Mouse (Mus musculus): ENCODE results near the gene Nudt1. TPM values are rescaled to one million over a fixed set of nuclear protein-coding genes. Genes with fewer than 3 reads are reported as not detected.

Gene Nudt1
- 21.0 TPM in 1 of 2 replicates, not detected in the other for polyA plus RNA-seq (2012; ENCODE audit: insufficient read depth, low replicate concordance)

DNA sequence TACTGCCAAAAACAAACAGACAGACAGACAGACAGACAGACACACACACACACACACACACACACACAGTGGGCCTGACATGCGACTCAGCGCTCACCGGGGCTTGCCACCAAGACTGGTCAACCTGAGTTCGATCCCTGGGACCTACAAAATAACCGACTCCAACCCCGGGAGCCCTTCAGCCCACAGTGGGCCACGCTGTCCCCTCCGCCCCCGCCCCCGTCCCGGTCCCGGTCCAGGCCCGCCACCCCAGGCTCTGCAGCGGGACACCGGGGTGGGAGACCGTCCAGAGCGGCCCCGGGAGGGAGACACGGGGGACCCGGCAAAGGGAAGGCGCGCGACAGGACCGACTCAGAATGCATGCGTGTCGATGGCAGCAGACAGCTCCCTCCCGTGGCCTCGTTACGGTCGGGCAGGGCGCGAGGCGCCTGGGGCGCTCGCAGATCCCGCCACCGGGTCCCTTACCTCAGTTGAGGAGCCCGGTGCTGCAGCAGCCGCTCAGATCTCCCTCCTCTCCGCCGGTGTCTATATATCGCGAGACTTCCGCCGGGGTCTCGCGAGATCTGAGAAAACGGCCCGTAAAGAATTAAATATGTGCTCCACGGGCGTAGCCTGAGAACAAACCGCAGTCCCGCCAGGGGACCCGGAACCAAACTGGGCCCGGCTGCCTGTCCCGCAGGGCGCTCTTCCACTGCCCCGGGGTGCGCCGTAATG, at the start of gene Nudt1, which contains the start of gene Mad1l1:
TSS of gene Nudt1 (plus strand) at position 615 of the 714 bp plus-strand sequence.
TSS of gene Mad1l1 (minus strand) at position 511 of the 714 bp plus-strand sequence.
- H3K4me3 ChIP-seq (replicated peaks) = peak within 1 kb of the TSS; percentile 98
- no peak for TF ChIP-seq GATA1 (IDR thresholded peaks at IDR 0.05; ENCODE audit: borderline replicate concordance, low read length)
- TF ChIP-seq FLI1 (IDR thresholded peaks at IDR 0.05; ENCODE audit: low read length) = no peak; the same call in 1 of the 2 replicates
- peaks cover 26% of the 10 kb centered on the region for H3K36me3 ChIP-seq (replicated peaks; ENCODE audit: low read length)
- H3K27me3 ChIP-seq (replicated peaks) = no peaks in the 10 kb centered on the region
- H3K4me1 ChIP-seq = peaks cover 66% of the 10 kb centered on the region
- no peaks in the 10 kb centered on the region for H3K9me3 ChIP-seq

DNA sequence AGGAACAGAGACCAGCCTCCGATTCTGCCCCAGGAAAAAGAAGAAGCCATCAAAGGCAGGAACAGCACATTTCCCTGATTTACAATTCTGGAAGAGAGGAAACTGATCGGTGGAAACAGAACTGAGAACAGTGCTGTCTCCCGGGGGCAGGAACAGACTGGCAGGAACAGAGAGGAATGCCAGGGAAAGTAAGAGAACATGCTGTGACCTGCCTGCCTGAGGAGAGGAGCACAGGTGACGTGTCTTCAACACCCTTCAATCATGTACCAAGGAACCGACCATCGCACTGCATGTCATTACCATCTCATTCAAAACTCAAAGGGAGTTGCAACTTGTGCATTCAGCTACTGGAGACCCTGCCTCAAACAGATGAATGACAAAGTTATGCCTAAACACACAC, 44.7 kb upstream of the Nudt1 start:
- TF ChIP-seq GATA1 (IDR thresholded peaks at IDR 0.05; ENCODE audit: borderline replicate concordance, low read length) (no peak), FLI1 (IDR thresholded peaks at IDR 0.05; ENCODE audit: low read length) (no peak)
- Histone ChIP-seq H3K27me3 (replicated peaks) (no peaks in the 10 kb centered on the region), H3K9me3 (no peaks in the 10 kb centered on the region), H3K4me3 (replicated peaks) (no peak overlapping the region), H3K4me1 (peaks cover 22% of the 10 kb centered on the region), H3K36me3 (replicated peaks; ENCODE audit: low read length) (peaks cover 80% of the 10 kb centered on the region)

GRCm38 (mm10) chr5:140280205-140280604, 41.3 kb upstream of the Nudt1 start:
- peaks cover 30% of the 10 kb centered on the region for H3K4me1 ChIP-seq
- H3K36me3 ChIP-seq (replicated peaks; ENCODE audit: low read length) = peaks cover 85% of the 10 kb centered on the region

GRCm38 (mm10) chr5:140282376-140282775, 39.1 kb upstream of the Nudt1 start:
- Histone ChIP-seq H3K4me3 (replicated peaks) (no peak overlapping the region), H3K9me3 (no peaks in the 10 kb centered on the region), H3K27me3 (replicated peaks) (no peaks in the 10 kb centered on the region), H3K36me3 (replicated peaks; ENCODE audit: low read length) (peaks cover 82% of the 10 kb centered on the region), H3K4me1 (peaks cover 33% of the 10 kb centered on the region)
- TF ChIP-seq GATA1 (IDR thresholded peaks at IDR 0.05; ENCODE audit: borderline replicate concordance, low read length) (no peak), FLI1 (IDR thresholded peaks at IDR 0.05; ENCODE audit: low read length) (no peak)

More at GRCm38 (mm10) chr5:140280205-140280604, 41.3 kb upstream of the Nudt1 start:
- no peaks in the 10 kb centered on the region for H3K9me3 ChIP-seq
- H3K27me3 ChIP-seq (replicated peaks) = no peaks in the 10 kb centered on the region
- no peak overlapping the region for H3K4me3 ChIP-seq (replicated peaks)
- TF ChIP-seq FLI1 (IDR thresholded peaks at IDR 0.05; ENCODE audit: low read length) (no peak), GATA1 (IDR thresholded peaks at IDR 0.05; ENCODE audit: borderline replicate concordance, low read length) (no peak)

GRCm38 (mm10) chr5:140282900-140283299, 38.6 kb upstream of the Nudt1 start:
- Histone ChIP-seq H3K9me3 (no peaks in the 10 kb centered on the region), H3K27me3 (replicated peaks) (no peaks in the 10 kb centered on the region), H3K4me1 (peaks cover 33% of the 10 kb centered on the region), H3K36me3 (replicated peaks; ENCODE audit: low read length) (peaks cover 81% of the 10 kb centered on the region), H3K4me3 (replicated peaks) (no peak overlapping the region)
- TF ChIP-seq FLI1 (IDR thresholded peaks at IDR 0.05; ENCODE audit: low read length) (no peak), GATA1 (IDR thresholded peaks at IDR 0.05; ENCODE audit: borderline replicate concordance, low read length) (no peak)

DNA sequence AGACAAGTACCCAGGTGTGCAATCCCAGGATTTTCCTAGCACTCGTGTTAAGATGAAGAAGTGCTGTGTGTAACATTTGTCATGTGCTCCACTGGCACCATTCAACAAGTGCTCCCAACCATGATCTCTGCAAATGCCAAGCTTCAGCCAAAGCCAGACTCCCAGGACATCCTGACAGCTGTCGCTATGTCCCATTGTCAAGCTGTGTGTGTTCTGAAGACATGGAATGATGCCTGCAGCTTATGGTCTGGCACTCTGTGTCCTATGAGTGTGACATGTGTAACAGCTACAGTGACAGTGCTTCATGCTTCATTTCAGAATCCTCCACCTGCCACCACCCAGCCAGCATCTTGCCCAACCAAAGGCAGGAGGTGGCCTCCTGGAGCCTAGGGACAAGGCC, 37.4 kb upstream of the Nudt1 start:
- no peaks in the 10 kb centered on the region for H3K27me3 ChIP-seq (replicated peaks)
- peaks cover 28% of the 10 kb centered on the region for H3K4me1 ChIP-seq
- H3K4me3 ChIP-seq (replicated peaks) = no peak overlapping the region
- H3K36me3 ChIP-seq (replicated peaks; ENCODE audit: low read length) = peaks cover 84% of the 10 kb centered on the region
- peaks cover 1% of the 10 kb centered on the region for H3K9me3 ChIP-seq
- no peak for TF ChIP-seq GATA1 (IDR thresholded peaks at IDR 0.05; ENCODE audit: borderline replicate concordance, low read length)

DNA sequence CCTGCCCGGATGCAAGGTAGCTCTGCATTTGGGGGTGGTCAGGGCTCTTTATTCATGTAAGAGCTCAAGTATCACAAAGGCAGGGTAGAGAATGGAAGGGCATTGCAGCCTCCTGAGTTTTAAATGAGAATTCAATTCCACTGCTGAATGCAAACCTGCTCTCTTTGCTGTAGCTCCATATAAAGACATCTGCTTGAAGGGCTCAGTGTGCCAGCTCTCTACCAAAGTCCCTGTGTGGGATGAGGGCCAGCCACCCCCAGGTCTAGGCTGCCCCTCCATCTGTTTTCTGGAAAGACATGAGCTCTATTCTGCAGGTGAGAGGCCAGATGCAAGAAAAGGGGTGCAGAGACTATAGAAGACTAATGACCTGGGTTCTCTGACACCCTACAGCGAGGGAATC, 36.7 kb upstream of the Nudt1 start:
- Histone ChIP-seq H3K9me3 (peaks cover 4% of the 10 kb centered on the region), H3K36me3 (replicated peaks; ENCODE audit: low read length) (peaks cover 84% of the 10 kb centered on the region), H3K4me3 (replicated peaks) (no peak overlapping the region), H3K4me1 (peaks cover 28% of the 10 kb centered on the region), H3K27me3 (replicated peaks) (no peaks in the 10 kb centered on the region)
- TF ChIP-seq FLI1 (IDR thresholded peaks at IDR 0.05; ENCODE audit: low read length) (no peak), GATA1 (IDR thresholded peaks at IDR 0.05; ENCODE audit: borderline replicate concordance, low read length) (no peak)

- H3K9me3 ChIP-seq = peaks cover 4% of the 10 kb centered on the region
- H3K4me1 ChIP-seq = peaks cover 8% of the 10 kb centered on the region; the same call in 1 of the 2 replicates
- H3K4me3 ChIP-seq (replicated peaks) = no peak overlapping the region
- peaks cover 87% of the 10 kb centered on the region for H3K36me3 ChIP-seq (replicated peaks; ENCODE audit: low read length)
- H3K27me3 ChIP-seq (replicated peaks) = no peaks in the 10 kb centered on the region
- no peak for TF ChIP-seq GATA1 (IDR thresholded peaks at IDR 0.05; ENCODE audit: borderline replicate concordance, low read length)
- TF ChIP-seq FLI1 (IDR thresholded peaks at IDR 0.05; ENCODE audit: low read length) = no peak
These were observed 33.2 kb upstream of the Nudt1 start for GRCm38 (mm10) chr5:140288287-140288686.

DNA sequence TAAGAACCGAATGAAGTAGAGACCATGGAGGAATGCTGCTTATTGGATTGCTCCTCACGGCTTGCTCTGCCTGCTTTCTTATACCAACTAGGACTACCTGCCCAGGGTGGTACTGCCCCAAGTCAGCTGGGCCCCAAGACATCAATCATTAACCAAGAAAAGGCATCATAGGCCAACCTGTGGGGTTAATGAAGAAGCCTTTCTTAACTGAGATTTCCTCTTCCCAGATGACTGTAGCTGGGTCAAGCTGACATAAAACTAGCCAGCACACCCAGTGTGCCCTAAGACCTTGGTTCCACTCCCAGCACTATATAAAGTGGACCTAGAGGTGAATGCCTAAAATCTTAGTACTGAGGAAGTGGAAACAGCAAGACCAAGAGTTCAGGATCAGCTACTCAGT, 32.3 kb upstream of the Nudt1 start:
- Histone ChIP-seq H3K9me3 (peaks cover 4% of the 10 kb centered on the region), H3K36me3 (replicated peaks; ENCODE audit: low read length) (peaks cover 87% of the 10 kb centered on the region), H3K27me3 (replicated peaks) (no peaks in the 10 kb centered on the region), H3K4me1 (peaks cover 9% of the 10 kb centered on the region; the same call in 1 of the 2 replicates), H3K4me3 (replicated peaks) (no peak overlapping the region)
- TF ChIP-seq FLI1 (IDR thresholded peaks at IDR 0.05; ENCODE audit: low read length) (no peak), GATA1 (IDR thresholded peaks at IDR 0.05; ENCODE audit: borderline replicate concordance, low read length) (no peak)

DNA sequence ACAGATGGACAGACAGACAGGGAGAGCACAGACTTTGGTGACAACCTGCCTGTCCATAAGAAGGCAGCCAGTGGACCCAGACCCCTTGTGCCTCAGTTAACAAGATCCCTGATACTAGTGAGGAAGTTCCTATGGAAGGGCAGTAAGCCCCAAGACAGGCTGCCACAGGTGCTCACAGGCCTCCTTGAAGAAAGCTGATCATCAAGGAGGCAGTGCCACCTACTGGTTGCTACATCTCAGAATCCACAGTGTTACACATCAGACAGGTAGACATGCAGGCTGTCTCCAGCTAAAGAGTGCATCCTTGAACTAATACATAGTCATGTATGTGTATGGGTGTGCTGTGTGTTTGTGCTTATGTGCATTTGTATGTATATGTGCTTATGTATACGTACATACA, 29.3 kb upstream of the Nudt1 start:
- TF ChIP-seq GATA1 (IDR thresholded peaks at IDR 0.05; ENCODE audit: borderline replicate concordance, low read length) (no peak), FLI1 (IDR thresholded peaks at IDR 0.05; ENCODE audit: low read length) (no peak)
- H3K9me3 ChIP-seq = peaks cover 4% of the 10 kb centered on the region
- H3K36me3 ChIP-seq (replicated peaks; ENCODE audit: low read length) = peaks cover 89% of the 10 kb centered on the region
- no peaks in the 10 kb centered on the region for H3K27me3 ChIP-seq (replicated peaks)
- no peak overlapping the region for H3K4me3 ChIP-seq (replicated peaks)
- H3K4me1 ChIP-seq = peaks cover 15% of the 10 kb centered on the region; the same call in 1 of the 2 replicates
